Mouse (Mus musculus) liver, adult 2 months (tissue): ENCODE measurements around the gene Aaed1.

Source experiments
- CTCF ChIP-seq: fragments of 200-500 bp; IDR thresholded peaks from 2 replicates; pipeline ENCODE4 v1.5.1; 2011; ENCODE audit warnings: low read depth, low read length, control low read depth
- POLR2A ChIP-seq: fragments of 200-500 bp; IDR thresholded peaks from 2 replicates; pipeline ENCODE4 v1.6.1; 2011; ENCODE audit warnings: low read length, control low read depth; ENCODE audit not compliant: insufficient read depth; ENCODE audit errors: extremely low read depth

- TF ChIP-seq CTCF: no peak
- TF ChIP-seq POLR2A: no peak
These were observed 10.2 kb upstream of the Aaed1 start for GRCm38 (mm10) chr13:64322561-64323281.
